Mouse (Mus musculus) gonadal fat pad, adult 2 months (tissue): ENCODE measurements around the gene Fgfr2. TPM values are rescaled to one million over a fixed set of nuclear protein-coding genes. Genes with fewer than 3 reads are reported as not detected.

ENCODE experiments used
- DNase-seq: peaks from one replicate; pipeline ENCODE4 v3.0.0-alpha.2; 2012; ENCODE audit warnings: low read depth
- polyA plus RNA-seq: library from polyadenylated mRNA; depleted of rRNA; stranded (reverse); fragments of >200 nt; gene quantifications from 2 replicates; pipeline ENCODE4 v1.2.3, GENCODE M21; 2012

The Fgfr2 gene
- polyA plus RNA-seq, 1 experiment: 33.3 TPM

GRCm38 (mm10) chr7:131747152-131748010, 1375.8 kb downstream of the Fgfr2 start:
- DNase-seq: no peak

DNA sequence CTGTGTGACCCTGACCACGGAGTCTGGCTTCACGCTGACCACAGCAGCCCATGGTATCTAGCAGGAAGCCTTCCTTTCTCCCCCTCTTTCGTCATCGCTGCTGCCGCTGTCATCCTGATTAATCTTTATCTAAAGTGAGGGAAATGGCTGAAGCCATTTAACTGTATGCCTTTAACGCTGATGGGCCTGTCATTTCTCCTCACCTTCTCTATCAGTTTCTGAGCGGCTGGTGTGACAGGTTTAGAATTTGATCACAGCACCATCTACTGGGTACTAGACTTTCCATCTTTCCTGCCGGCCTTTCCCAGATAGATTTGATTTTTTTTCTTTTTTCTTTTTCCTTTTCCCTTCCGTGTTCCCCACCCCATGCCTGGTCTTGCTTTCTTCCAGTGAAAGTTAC, 1376.4 kb downstream of the Fgfr2 start:
- DNase-seq: no peak

DNA sequence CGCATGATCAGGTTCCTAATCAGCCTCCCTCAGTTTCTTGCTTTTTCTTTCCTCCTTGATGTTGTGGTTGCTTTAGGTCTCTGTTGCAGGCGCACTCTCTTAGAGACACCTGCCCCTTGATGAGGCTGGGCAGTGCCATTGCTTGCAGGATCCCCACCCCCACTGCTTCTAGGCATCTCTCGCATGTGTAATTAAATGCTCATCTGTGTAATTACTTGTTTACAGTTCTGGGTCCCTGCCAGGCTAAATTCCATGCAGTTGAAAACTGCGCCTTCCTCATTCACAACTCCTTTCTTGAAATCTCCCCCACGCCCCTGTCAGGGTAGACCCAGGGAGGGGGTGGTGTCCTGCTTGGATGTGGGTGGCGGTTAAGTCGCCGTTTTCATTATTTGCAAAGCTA, 1380.0 kb downstream of the Fgfr2 start:
- DNase-seq: no peak

DNA sequence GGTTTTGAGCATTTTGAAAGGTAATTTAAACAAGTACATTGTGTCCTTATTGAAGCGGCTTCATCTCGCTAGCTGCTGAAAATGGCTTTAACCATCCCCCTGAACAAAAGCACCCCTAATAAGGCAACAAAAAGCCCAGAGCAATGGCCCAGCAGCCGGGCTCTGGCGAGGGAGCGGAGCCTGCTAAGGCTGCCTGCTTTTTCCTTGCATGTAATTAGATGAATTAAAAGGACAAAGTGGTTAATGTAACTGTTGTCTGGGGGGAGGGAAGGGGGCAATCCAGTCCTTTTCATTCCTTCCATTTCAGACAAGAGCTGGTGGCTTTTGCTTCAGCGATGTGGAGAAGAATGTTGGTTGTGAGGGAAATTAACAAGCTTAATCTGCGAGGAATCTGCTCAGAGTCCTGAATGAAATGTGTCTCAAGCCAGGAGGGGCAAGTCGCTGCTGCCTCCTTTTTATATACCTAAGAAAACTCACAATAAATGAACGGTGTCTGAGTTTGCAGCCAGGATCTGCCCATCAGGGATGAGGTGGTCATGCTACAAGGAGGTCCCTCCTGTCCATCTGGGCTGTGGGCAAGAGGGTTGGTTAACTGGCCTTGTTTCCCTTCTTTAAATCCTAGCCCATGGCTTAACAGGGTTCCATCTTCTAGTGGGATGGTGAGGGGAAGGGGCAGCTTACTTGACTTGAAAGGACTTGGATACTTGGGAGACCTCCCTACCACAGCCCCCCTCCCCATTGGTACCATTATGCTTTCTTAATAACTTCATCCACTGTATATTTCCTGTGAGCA, 1400.2 kb downstream of the Fgfr2 start:
- no peak for DNase-seq

- no peak for DNase-seq
Measured at GRCm38 (mm10) chr7:131722316-131722715, 1400.8 kb downstream of the Fgfr2 start.

DNA sequence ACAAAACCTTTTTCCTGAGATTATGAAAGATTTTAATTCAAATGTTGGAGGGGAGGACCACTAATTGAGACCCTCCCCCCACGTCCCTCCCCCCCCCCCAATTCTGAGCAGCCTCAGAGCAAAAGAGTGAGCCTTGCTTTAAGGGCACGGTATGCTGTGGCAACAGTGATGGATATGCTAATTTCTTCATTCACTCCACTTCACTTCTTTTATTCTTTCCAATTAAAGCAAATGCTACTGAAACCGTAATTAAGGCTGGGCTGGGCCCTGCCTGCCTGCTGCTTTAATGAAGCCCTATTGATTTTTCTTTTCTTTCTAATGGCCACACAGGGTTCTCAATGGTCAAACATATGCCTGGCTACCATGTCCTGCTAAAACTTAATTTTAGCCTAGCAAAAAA, 1404.9 kb downstream of the Fgfr2 start:
- DNase-seq: no peak

- no peak for DNase-seq
Measured at GRCm38 (mm10) chr7:131713076-131713475, 1410.1 kb downstream of the Fgfr2 start.

DNA sequence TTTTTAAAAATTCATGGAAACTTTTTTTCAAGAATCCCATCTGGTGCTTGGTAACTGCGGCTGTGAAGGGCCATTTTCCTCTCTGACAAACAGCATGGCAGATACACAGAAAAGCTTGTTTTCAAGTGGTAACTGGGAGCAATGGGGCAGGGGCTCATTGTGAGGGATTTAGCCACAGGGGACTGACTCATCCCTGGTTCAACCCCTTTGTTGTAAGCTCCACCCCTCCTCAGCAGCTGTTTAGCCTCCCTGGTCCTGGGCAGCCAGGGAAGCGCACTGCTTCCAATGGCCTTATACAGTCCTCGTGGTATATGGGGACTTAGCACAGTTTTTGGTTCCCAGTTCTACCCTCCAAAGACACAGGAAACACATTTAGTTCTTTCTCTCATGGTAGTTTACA, 1426.3 kb downstream of the Fgfr2 start:
- DNase-seq: no peak

DNA sequence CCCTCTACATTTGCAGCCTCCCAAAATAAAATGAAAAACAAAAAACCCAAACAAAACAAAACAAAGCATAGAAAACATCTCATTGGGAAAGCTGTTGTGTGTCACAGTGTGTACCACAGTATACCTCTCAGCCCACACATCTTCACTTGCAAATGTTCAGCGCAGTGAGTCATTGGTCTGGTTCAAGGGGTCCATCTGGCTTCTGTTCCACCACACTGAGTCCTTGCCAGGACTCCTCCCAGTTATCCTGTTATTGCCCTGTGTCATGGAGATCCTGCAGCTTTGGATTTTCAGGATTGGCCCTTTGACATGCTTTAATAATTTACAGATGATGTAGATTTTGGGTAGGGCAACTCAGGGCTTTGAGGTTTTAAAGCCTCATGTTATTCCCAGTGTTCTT, 1435.8 kb downstream of the Fgfr2 start:
- DNase-seq: no peak

- no peak for DNase-seq
Measured at GRCm38 (mm10) chr7:131677126-131677525, 1446.0 kb downstream of the Fgfr2 start.

- no peak for DNase-seq
Measured at GRCm38 (mm10) chr7:131670586-131670985, 1452.6 kb downstream of the Fgfr2 start.

GRCm38 (mm10) chr7:131669326-131669725, 1453.8 kb downstream of the Fgfr2 start:
- no peak for DNase-seq

DNA sequence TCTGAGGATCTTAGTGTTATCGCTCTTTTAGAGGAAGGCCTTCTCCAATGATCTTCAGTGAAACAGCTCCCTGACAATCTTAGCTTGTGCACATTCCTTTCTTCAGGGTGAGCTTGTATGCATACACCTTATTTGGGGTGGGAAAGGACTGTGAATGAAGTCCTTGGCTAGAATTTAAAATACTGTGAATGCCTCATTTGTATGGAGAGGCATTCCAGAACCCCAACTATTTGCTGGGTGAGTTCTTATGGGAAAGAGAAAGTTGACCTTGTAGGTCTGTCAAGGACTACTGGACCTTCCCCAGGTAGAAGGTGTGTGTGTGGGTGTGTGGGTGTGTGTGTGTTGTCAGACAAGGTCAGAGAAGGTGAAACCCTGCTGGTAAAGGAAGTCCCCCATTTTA, 1462.4 kb downstream of the Fgfr2 start:
- no peak for DNase-seq

- DNase-seq: no peak
Measured at GRCm38 (mm10) chr7:131656017-131656416, 1467.1 kb downstream of the Fgfr2 start.

- no peak for DNase-seq
Measured at GRCm38 (mm10) chr7:131653416-131653815, 1469.7 kb downstream of the Fgfr2 start.

- DNase-seq: no peak
Measured at GRCm38 (mm10) chr7:131651921-131652694, 1471.0 kb downstream of the Fgfr2 start.

DNA sequence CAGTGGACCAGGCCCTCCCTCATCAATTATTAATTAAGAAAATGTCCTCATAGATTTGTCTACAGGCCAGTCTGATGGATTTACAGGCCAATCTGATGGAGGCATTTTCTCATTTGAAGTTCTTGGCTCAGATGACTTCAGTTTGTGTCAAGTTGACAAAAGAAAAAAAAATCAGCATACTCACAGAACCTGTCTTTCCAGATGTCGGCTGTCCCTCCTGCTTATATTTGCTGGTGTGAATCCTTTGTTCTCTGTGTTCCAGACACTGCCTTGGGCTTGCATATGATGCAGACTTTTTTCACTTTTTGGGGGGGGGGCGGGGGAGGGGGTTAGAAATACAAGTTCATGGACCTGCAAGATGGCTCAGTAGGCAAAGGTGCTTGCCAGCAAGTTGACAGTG, 1472.9 kb downstream of the Fgfr2 start:
- DNase-seq: no peak

- no peak for DNase-seq
Measured at GRCm38 (mm10) chr7:131648276-131648675, 1474.9 kb downstream of the Fgfr2 start.

- no peak for DNase-seq
Measured at GRCm38 (mm10) chr7:131647583-131647982, 1475.6 kb downstream of the Fgfr2 start.

DNA sequence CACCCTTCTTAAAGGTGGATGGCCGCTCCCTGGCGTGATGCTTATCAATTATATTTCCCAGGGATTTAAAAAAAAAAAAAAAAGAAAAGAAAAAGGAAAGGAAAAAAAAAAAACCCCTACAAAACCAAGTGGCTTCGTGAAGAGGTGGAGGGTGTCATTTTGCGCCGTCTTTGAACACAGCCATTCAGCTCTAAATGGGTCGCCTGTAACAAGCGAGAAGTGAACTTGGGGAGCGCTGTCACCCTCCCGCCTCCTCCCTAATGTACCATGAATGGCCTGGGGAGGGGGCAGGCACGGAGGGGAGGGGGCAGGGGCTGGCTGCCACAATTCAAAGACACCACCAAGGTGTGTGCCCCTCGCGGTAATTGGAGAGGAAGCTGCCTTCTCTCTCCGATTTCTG, 1478.6 kb downstream of the Fgfr2 start:
- no peak for DNase-seq

DNA sequence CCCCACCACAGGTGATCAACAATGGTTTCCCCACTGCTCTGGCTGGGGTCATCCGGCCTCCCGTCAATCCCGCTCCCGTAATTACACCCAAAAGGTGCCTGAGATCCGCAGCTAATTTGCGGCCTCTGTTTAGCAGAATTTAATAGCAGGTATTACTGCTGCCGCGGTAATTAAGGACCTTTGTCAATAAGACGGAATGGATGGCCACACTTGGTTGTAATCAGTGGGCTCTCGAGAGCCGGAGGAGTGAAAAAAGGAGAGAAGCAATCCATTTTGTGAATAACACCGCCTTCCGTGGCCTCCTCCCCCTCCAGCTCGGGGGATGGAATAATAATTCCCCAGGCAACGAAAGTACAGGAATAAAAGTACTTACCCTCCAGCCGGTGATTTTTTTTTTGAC, 1479.1 kb downstream of the Fgfr2 start:
- no peak for DNase-seq

DNA sequence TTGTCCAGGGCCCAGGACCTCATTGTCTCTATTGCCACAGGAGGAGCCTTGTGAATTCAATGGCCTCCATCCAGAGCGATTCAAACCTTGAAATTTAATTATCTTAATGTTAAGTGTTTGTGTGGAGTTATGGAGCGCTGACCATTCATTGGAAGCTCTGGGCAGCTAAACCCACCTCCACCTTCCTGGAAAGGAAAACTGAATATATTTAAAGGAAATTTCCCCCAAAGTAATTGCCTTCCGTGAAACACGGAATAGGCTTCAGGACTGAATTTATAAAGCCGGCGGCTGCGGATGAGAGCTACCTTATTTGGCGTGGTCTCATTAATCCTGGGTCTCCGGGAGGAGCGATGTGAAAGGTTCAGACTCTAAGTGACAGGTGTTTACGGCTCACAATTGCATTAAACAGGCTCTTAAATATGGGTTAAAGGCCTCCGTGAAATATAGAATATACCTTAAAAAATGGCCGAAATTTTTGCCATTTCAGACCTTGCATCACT, 1479.8 kb downstream of the Fgfr2 start:
- no peak for DNase-seq
